Mouse (Mus musculus): Measurements from ENCODE around the gene Caly. TPM values are rescaled to one million over a fixed set of nuclear protein-coding genes. Genes with fewer than 3 reads are reported as not detected.

Caly gene
- polyA plus RNA-seq (2015; fragmentation: Nextera tagmentation; extraction: Ambion mirVana) = not detected in 2 replicates

DNA sequence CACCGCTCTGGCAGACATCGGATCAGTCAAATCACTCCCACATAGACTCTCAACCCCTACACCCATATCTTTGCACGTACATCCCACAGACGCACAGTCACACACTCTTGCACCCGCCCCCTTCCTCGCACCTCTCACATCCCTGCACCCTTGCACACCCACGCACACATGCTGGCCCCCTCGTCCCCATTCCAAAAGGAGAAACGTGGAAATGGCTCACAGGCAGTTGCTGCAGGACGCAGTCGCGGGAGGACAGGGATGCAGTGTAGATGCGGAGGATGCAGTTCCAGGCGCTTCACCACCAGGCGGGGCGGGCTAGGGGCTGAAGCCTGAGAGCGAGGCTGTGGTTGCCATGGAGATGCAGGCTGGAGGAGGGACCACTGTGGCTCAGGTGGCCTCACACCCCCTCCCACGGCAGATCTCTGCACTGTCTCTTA is at the start of gene Caly:
Caly (minus strand) TSS at position 307 of the 437 bp plus-strand sequence.
- Histone ChIP-seq H3K27ac (ENCODE audit: low read length) (no peak within 1 kb of the TSS), H3K4me3 (ENCODE audit: low read depth, low read length) (no peak within 1 kb of the TSS), H3K36me3 (ENCODE audit: control insufficient read depth, insufficient read depth) (no peaks in the 10 kb centered on the region), H3K9me3 (replicated peaks; ENCODE audit: control insufficient read depth, low read length) (no peaks in the 10 kb centered on the region), H3K27me3 (ENCODE audit: control insufficient read depth, insufficient read depth, low read depth, low read length) (peaks cover 31% of the 10 kb centered on the region), H3K9ac (ENCODE audit: low read depth, low read length) (no peak within 1 kb of the TSS), H3K4me2 (ENCODE audit: low read depth, low read length) (no peak within 1 kb of the TSS), H3K4me1 (ENCODE audit: control insufficient read depth, low read depth, low read length) (no peaks in the 10 kb centered on the region)
- WGBS (ENCODE audit: insufficient replicate concordance) = 9% methylated on average over 18 of the region's 18 CpGs
- ATAC-seq (ENCODE audit: low read depth) = no peak

DNA sequence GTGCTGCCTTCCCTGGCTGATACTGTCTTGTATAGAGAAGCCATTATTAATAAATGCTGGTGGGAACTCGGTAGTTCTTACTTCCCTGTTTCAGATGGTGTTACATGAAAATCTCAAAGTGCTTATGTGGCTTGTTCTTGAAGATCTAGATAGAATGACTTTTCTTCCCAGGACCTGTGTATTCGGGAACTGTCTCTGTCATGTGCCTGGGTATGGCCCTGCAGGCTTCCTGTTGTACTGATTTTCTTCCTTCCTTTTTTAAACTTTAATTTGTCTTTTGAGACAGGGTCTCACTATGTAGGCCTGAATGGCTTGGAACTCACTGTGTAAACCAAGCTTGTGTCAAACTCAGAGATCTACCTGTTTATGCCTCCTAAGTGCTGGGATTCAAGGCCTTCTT is 45.6 kb upstream of the Caly start:
- Histone ChIP-seq H3K27me3 (ENCODE audit: control insufficient read depth, insufficient read depth, low read depth, low read length) (no peaks in the 10 kb centered on the region), H3K9me3 (replicated peaks; ENCODE audit: control insufficient read depth, low read length) (no peaks in the 10 kb centered on the region), H3K9ac (ENCODE audit: low read depth, low read length) (no peak overlapping the region), H3K36me3 (ENCODE audit: control insufficient read depth, insufficient read depth) (no peaks in the 10 kb centered on the region), H3K4me1 (ENCODE audit: control insufficient read depth, low read depth, low read length) (peaks cover 9% of the 10 kb centered on the region), H3K27ac (ENCODE audit: low read length) (no peak overlapping the region), H3K4me2 (ENCODE audit: low read depth, low read length) (no peak overlapping the region), H3K4me3 (ENCODE audit: low read depth, low read length) (no peak overlapping the region)
- no peak for ATAC-seq (ENCODE audit: low read depth)
- WGBS (ENCODE audit: insufficient replicate concordance) = 29% methylated on average over 2 of the region's 2 CpGs

DNA sequence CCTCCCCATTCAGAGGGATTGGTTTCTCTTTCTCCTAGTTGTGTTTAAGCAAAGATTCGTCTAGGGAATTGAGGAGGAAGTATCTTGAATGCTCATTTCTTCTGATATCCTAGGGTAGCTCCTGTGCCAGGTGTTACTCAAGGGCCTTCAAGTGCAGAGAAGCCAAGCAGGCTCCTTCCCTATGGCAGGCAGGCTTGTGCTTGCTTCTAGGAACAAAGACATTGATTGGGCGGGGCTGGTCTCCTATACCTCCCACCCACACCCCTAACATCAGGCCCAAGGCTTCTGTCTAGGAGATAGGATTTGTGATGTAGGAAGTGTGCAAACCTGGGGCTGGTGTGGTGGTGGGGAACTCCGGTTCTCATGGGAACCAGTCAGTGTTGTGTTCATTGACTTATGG is 44.6 kb upstream of the Caly start:
- no peak overlapping the region for H3K27ac ChIP-seq (ENCODE audit: low read length)
- 51% methylated on average over 3 of the region's 3 CpGs for WGBS (ENCODE audit: insufficient replicate concordance)
- H3K4me1 ChIP-seq (ENCODE audit: control insufficient read depth, low read depth, low read length) = peaks cover 9% of the 10 kb centered on the region
- no peaks in the 10 kb centered on the region for H3K9me3 ChIP-seq (replicated peaks; ENCODE audit: control insufficient read depth, low read length)
- H3K27me3 ChIP-seq (ENCODE audit: control insufficient read depth, insufficient read depth, low read depth, low read length) = no peaks in the 10 kb centered on the region
- no peak overlapping the region for H3K4me2 ChIP-seq (ENCODE audit: low read depth, low read length)
- no peak overlapping the region for H3K4me3 ChIP-seq (ENCODE audit: low read depth, low read length)
- no peak for ATAC-seq (ENCODE audit: low read depth)
- H3K36me3 ChIP-seq (ENCODE audit: control insufficient read depth, insufficient read depth) = no peaks in the 10 kb centered on the region
- no peak overlapping the region for H3K9ac ChIP-seq (ENCODE audit: low read depth, low read length)

DNA sequence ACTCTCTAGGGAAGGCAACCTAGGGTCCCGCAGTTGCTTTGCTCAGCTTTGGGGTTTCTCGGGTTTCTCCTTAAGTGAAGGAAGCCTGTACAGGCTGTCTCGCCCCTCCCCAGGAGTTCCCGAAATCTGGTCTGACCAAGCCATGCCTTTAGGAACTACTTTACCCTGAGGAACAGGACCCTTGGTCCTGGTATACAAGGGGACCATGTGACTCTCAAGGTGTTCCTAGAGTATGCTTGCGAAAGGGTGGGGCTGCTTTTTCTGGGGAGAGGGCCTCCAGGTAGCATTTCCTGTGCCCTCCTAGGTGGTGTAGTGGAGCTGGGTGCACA is 43.6 kb upstream of the Caly start:
- Histone ChIP-seq H3K4me2 (ENCODE audit: low read depth, low read length) (peak overlapping the region; percentile 97), H3K27me3 (ENCODE audit: control insufficient read depth, insufficient read depth, low read depth, low read length) (no peaks in the 10 kb centered on the region), H3K9me3 (replicated peaks; ENCODE audit: control insufficient read depth, low read length) (no peaks in the 10 kb centered on the region), H3K9ac (ENCODE audit: low read depth, low read length) (peak overlapping the region; percentile 81), H3K36me3 (ENCODE audit: control insufficient read depth, insufficient read depth) (no peaks in the 10 kb centered on the region), H3K27ac (ENCODE audit: low read length) (no peak overlapping the region), H3K4me3 (ENCODE audit: low read depth, low read length) (peak overlapping the region; percentile 78), H3K4me1 (ENCODE audit: control insufficient read depth, low read depth, low read length) (peaks cover 9% of the 10 kb centered on the region)
- no peak for ATAC-seq (ENCODE audit: low read depth)
- 6% methylated on average over 5 of the region's 5 CpGs for WGBS (ENCODE audit: insufficient replicate concordance)

DNA sequence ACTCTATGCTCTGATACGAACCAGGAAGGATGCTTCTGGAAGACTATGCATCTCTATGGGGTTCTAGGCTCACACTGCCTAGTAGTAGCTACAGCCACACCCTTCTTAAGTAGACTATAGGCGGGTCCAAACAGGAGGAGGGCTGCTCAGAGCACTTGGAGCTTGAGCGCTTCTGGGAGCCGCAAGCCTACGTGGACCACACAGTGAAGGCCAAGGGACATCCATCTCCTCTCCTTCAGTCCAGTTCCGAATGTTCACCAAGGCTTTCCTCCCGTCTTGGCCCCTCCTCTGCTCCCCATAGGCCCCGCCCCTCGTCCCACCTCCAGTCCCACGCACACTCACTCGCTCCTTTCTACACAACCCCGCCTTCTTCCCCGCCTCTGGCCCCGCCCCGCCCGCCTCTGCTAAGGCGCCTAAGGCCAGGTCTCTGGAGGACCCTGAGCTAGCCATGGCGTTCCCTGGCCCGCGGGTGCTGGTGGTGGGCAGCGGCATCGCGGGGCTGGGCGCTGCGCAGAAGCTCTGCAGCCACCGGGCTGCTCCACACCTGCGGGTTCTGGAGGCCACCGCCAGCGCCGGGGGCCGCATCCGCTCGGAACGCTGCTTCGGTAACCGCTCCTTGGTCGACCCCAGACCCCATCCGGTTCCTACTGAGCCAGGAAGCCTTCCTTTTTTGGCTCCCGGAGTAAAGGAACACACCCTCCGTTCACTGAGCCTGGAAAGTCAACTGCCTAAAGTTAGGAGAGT is 43.1 kb upstream of the Caly start:
- 1% methylated on average over 40 of the region's 40 CpGs for WGBS (ENCODE audit: insufficient replicate concordance)
- peak overlapping the region; percentile 97 for H3K4me2 ChIP-seq (ENCODE audit: low read depth, low read length)
- ATAC-seq (ENCODE audit: low read depth) = peak; percentile 99
- H3K36me3 ChIP-seq (ENCODE audit: control insufficient read depth, insufficient read depth) = no peaks in the 10 kb centered on the region
- H3K4me1 ChIP-seq (ENCODE audit: control insufficient read depth, low read depth, low read length) = peaks cover 9% of the 10 kb centered on the region
- H3K27me3 ChIP-seq (ENCODE audit: control insufficient read depth, insufficient read depth, low read depth, low read length) = no peaks in the 10 kb centered on the region
- peak overlapping the region; percentile 81 for H3K9ac ChIP-seq (ENCODE audit: low read depth, low read length)
- H3K27ac ChIP-seq (ENCODE audit: low read length) = no peak overlapping the region
- peak overlapping the region; percentile 78 for H3K4me3 ChIP-seq (ENCODE audit: low read depth, low read length)
- H3K9me3 ChIP-seq (replicated peaks; ENCODE audit: control insufficient read depth, low read length) = no peaks in the 10 kb centered on the region

DNA sequence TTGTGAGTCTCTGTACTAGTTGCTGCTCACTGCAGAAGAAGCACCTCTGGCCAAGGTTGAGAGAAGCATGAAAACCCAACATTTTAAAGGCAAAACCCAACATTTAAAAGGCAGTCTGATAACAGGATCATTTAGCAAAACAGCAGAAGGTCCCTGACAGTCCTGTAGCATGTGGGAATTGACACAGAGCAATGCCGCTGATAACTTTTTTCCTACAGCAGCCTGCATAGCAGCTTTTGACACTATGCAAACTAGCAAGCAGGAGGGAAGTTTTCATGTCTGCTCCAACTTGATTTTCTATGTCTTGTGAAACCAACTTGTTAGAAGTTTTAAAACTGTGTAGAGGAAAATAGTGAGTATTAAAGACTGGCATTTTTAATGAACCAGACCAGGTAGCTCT is 42.0 kb upstream of the Caly start:
- H3K9me3 ChIP-seq (replicated peaks; ENCODE audit: control insufficient read depth, low read length) = no peaks in the 10 kb centered on the region
- WGBS (ENCODE audit: insufficient replicate concordance) = 81% methylated on average over 1 of the region's 1 CpGs
- no peak for ATAC-seq (ENCODE audit: low read depth)
- H3K27me3 ChIP-seq (ENCODE audit: control insufficient read depth, insufficient read depth, low read depth, low read length) = no peaks in the 10 kb centered on the region
- H3K4me3 ChIP-seq (ENCODE audit: low read depth, low read length) = no peak overlapping the region
- H3K36me3 ChIP-seq (ENCODE audit: control insufficient read depth, insufficient read depth) = no peaks in the 10 kb centered on the region
- no peak overlapping the region; the same call in 1 of the 2 replicates for H3K27ac ChIP-seq (ENCODE audit: low read length)
- peaks cover 9% of the 10 kb centered on the region for H3K4me1 ChIP-seq (ENCODE audit: control insufficient read depth, low read depth, low read length)
- no peak overlapping the region for H3K9ac ChIP-seq (ENCODE audit: low read depth, low read length)
- no peak overlapping the region for H3K4me2 ChIP-seq (ENCODE audit: low read depth, low read length)

DNA sequence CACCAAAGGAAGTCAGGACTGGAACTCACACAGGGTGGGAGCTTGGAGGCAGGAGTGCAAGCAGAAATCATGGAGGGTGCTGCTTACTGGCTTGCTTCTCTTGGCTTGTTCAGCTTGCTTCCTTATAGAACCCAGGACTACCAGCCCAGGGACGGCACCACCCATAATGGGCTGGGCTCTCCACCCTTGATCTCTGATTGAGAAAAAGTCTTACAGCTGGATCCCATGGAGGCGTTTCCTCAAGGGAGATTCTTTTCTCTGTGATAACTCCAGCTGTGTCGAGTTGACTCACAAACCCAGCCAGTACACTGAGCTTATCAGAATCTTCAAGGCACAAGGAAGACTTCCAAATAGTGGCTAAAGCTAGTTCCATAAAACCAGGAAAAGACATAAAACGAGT is 40.4 kb upstream of the Caly start:
- no peak for ATAC-seq (ENCODE audit: low read depth)
- H3K27ac ChIP-seq (ENCODE audit: low read length) = no peak overlapping the region
- H3K9me3 ChIP-seq (replicated peaks; ENCODE audit: control insufficient read depth, low read length) = no peaks in the 10 kb centered on the region
- peaks cover 9% of the 10 kb centered on the region for H3K4me1 ChIP-seq (ENCODE audit: control insufficient read depth, low read depth, low read length)
- 15% methylated on average over 4 of the region's 4 CpGs for WGBS (ENCODE audit: insufficient replicate concordance)
- no peak overlapping the region for H3K9ac ChIP-seq (ENCODE audit: low read depth, low read length)
- no peak overlapping the region for H3K4me2 ChIP-seq (ENCODE audit: low read depth, low read length)
- no peaks in the 10 kb centered on the region for H3K36me3 ChIP-seq (ENCODE audit: control insufficient read depth, insufficient read depth)
- H3K27me3 ChIP-seq (ENCODE audit: control insufficient read depth, insufficient read depth, low read depth, low read length) = no peaks in the 10 kb centered on the region
- H3K4me3 ChIP-seq (ENCODE audit: low read depth, low read length) = no peak overlapping the region

DNA sequence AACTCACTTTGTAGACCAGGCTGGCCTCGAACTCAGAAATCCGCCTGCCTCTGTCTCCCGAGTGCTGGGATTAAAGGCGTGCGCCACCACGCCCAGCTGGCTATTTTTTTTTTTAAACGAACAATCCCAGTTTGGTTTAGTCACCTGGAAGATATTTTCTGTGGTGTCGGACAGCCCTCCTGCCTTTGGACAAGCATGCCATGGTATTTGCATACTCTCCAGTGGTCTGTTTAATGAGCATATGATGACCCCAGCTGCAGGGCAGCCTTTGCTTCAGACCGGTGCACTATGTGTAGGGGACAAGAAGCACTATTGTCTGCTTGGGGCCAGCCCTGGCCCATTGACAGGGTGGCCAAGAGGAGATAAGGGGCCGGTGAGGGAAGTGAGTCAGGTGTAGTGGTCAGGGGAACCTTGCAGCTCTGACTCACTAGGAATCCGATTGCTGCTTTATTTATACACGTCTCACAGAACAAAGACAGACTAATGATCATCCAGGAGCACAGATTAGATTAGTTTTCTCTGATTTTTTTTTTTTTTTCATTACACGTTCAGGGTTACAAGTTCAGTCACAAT is 39.1 kb upstream of the Caly start:
- Histone ChIP-seq H3K4me1 (ENCODE audit: control insufficient read depth, low read depth, low read length) (peaks cover 17% of the 10 kb centered on the region), H3K4me2 (ENCODE audit: low read depth, low read length) (no peak overlapping the region), H3K9ac (ENCODE audit: low read depth, low read length) (no peak overlapping the region), H3K27ac (ENCODE audit: low read length) (no peak overlapping the region), H3K9me3 (replicated peaks; ENCODE audit: control insufficient read depth, low read length) (no peaks in the 10 kb centered on the region), H3K27me3 (ENCODE audit: control insufficient read depth, insufficient read depth, low read depth, low read length) (no peaks in the 10 kb centered on the region), H3K36me3 (ENCODE audit: control insufficient read depth, insufficient read depth) (no peaks in the 10 kb centered on the region), H3K4me3 (ENCODE audit: low read depth, low read length) (no peak overlapping the region)
- 56% methylated on average over 13 of the region's 13 CpGs for WGBS (ENCODE audit: insufficient replicate concordance)
- no peak for ATAC-seq (ENCODE audit: low read depth)

DNA sequence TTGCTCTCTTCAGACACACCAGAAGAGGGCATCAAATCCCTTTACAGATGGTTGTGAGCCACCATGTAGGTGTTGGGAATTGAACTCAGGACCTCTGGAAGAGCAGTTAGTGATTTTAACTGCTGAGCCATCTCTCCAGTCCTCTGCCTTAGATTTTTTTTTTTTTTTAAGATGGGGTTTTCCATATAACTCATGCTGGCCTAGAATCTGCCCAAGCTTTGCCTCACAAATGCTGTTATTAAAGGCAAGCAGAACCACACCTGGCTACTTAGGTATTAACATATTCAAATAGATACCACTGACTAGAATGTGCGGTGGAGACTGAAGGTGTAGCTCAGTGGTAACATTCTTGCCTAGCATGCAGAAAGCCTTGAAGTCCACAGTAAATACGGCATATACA is 38.1 kb upstream of the Caly start:
- no peak for ATAC-seq (ENCODE audit: low read depth)
- Histone ChIP-seq H3K27me3 (ENCODE audit: control insufficient read depth, insufficient read depth, low read depth, low read length) (no peaks in the 10 kb centered on the region), H3K4me1 (ENCODE audit: control insufficient read depth, low read depth, low read length) (peaks cover 20% of the 10 kb centered on the region), H3K4me2 (ENCODE audit: low read depth, low read length) (no peak overlapping the region), H3K9ac (ENCODE audit: low read depth, low read length) (no peak overlapping the region), H3K27ac (ENCODE audit: low read length) (no peak overlapping the region), H3K9me3 (replicated peaks; ENCODE audit: control insufficient read depth, low read length) (no peaks in the 10 kb centered on the region), H3K36me3 (ENCODE audit: control insufficient read depth, insufficient read depth) (no peaks in the 10 kb centered on the region), H3K4me3 (ENCODE audit: low read depth, low read length) (no peak overlapping the region)
- 75% methylated on average over 2 of the region's 2 CpGs for WGBS (ENCODE audit: insufficient replicate concordance)
